Mouse (Mus musculus) lung, postnatal 4 days (tissue): ENCODE data around the gene Ntrk3.
A peak's percentile ranks its signal among the peaks of the same experiment; 100 is the strongest.

Experiments used
- DNase-seq, 2 experiments: peaks; one replicate each; pipeline ENCODE4 v3.0.0; 2021

Ntrk3 gene

DNA sequence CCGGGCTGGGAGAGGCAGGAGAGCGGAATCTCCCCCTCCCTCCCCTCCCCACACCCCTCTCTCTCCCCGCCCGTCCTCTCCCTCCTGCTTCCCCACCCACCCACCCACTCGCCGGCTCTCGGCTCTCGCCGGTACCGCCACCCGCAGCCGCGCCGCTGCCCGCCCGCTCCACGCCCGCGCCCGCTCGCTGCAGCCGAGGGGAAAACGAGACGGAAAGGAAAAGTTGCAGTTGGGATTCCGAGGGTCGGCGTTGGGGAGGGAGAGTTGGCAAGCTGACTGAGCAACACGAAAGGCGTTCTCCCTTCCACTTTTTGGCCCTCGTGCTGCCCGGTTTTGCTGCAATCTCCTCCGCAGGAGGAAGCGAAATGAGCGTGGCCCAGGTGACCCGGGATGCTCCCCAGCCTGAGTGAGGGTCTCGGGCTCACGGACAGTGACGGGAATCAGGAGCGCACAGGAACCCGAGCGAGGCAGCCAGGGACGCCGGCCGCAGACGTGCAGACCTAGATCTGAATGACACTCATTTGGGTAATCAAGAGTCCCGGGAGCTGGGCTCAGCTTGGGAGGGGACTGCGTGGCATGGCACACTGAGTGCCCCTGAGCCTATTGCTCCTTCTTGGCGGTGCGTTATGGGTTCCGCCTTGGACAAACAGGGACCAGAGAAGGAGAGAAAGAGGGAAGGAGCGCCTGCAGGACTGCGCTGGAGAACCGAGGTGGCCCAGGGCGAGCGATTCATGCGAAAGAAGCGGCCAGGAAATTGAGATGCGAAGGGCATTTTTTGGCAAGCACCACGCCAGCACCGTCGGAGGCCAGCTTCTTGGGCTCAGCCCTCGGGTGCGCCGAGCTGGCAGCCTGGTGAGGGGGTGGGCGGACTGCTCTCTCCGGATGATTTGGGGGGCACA, 159.1 kb downstream of the Ntrk3 start:
- DNase-seq = peak in 1 of 2 experiments; percentile 6

GRCm38 (mm10) chr7:78578111-78578460, 159.7 kb downstream of the Ntrk3 start:
- no peak for DNase-seq

- DNase-seq = peak in 1 of 2 experiments; percentile 11
Observed at GRCm38 (mm10) chr7:78577462-78578110, 160.2 kb downstream of the Ntrk3 start.

GRCm38 (mm10) chr7:78576706-78577461, 160.9 kb downstream of the Ntrk3 start:
- DNase-seq = peak; percentile 28 to 37

- DNase-seq = no peak
Observed at GRCm38 (mm10) chr7:78576169-78576568, 161.6 kb downstream of the Ntrk3 start.

DNA sequence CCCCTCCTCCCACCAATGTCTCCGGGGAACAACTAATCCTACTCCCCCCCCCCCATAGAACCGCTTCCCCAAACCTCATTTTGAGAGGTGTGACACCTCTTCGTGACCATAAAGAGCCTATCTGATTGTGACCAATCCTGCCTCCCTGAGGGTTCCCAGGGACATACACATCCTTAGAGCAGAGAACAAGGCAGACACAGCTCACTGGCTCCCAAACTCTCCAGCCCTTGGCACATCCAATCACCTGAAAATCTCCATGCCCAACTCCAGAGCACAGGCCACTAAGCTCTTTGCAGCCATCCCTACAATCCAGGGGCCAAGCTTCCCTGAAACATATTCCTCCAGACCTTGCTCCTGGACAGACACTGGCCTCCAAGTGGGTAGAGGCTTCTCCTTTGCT, 162.3 kb downstream of the Ntrk3 start:
- no peak for DNase-seq

DNA sequence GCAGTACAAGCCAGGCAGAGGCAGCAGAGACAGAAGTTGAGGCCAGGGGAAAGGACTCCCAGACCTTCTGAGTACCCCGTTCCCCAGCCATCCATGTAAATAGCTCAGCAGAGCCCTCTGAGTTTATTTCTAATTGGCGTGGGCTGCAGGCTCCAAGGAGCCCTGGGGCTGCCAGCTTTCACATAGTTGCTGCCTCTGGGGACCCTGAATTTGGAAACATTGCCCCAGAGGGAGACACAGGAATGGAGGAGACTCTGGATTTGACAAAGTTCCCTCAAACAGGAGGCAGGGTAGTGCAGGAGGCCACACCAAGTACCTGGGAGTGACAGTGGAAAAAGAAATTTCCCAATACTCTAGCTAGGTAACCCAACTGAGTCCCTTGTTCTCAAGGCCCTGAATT, 166.6 kb downstream of the Ntrk3 start:
- no peak for DNase-seq

DNA sequence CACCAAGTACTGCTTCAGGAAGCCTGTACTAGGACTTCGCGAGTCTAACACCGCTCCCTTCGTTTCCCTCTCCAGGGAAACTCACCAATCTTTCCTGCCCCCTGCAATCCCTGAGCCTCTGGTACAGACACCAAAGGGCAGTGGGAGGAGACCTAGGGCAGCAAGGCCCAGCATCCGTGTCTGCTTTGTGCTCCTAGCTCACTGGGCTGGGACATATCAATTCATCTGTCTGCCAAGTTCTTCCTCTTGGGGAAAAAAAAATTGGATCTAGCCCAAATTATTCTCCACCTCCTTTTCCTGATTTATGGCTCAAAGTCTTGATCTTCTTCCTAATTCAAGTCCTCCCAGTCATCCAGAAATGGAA, 168.6 kb downstream of the Ntrk3 start:
- no peak for DNase-seq

DNA sequence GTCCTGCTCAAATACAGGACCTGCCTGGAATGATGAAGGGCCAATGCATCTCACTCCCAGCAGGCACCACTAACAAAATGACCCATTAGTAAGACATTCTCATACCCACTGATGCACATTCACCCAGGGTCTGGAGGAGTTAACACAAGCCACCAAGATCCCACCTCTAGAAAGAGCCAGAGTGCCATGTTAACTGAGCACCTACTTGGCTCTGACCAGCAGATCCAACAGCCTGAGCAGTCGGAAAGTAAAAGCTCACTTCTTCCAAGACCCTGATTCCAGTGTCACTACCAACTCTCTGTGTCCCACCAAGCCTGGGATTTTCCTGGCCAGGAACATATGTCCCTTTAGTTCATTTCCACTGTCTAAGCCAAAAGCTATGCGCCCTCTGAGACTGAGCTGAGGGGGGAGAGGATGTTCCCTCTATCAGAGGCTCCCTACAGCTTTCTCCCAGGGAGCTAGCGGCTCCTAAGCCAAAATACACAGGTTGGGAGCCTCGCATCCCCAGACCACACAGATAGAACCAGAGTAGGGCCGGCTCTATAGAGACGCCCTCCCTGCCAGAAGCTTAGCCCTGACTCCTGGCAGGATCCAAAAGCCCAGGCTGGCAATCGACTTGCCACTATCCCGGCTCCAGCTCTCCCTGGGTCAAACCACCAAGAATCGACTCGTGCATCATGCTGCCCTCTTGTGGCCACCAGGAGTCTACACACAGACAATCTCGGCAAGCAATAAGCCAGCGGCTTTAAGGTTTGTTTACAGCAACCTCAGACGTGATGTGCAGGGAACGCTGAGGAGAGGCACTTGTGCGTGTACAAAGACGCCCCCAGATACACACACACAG, 169.2 kb downstream of the Ntrk3 start:
- DNase-seq = peak; percentile 57 to 67

- peak in 1 of 2 experiments; percentile 5 for DNase-seq
Observed at GRCm38 (mm10) chr7:78566617-78567016, 171.2 kb downstream of the Ntrk3 start.

DNA sequence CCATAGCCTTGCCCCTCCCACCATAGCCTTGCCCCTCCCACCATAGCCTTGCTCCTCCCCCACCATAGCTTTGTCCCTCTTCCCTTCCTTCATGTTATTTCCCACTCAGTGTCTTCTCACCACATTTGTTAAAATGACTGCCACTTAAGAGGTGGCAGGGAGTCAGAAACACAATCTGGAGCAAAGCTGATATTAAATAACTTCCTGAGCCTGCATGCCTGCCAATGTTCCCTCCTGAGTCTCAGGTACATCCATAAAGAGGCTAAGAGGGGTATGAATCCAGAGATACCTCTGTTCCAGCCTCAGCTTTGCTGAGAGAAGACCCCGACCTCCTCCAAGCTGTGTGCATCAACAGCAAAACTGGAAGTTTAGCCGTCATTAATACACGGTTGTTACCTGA, 172.4 kb downstream of the Ntrk3 start:
- no peak for DNase-seq

- no peak for DNase-seq
Observed at GRCm38 (mm10) chr7:78558503-78558902, 179.3 kb downstream of the Ntrk3 start.

- no peak for DNase-seq
Observed at GRCm38 (mm10) chr7:78555532-78555931, 182.3 kb downstream of the Ntrk3 start.

GRCm38 (mm10) chr7:78549461-78549860, 188.4 kb downstream of the Ntrk3 start:
- DNase-seq = no peak

DNA sequence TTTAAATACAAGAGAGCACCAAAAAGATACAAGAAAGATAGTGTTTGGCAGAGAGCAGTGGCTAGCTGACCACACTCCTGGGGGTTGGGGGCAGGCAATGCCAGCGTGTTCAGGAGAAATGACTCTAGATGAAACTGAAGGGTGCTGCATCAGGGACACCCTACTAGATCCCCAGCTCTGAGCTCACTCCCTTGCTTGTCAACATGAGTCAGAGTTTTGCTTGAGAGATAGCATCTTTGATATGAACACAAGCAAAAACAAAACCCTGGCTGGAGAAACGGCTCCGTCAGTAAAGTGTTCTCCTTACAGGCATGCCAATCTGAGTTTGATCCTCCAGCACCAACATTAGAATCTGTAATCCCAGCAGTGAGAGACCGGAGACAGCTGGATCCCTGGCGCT, 189.1 kb downstream of the Ntrk3 start:
- no peak for DNase-seq

DNA sequence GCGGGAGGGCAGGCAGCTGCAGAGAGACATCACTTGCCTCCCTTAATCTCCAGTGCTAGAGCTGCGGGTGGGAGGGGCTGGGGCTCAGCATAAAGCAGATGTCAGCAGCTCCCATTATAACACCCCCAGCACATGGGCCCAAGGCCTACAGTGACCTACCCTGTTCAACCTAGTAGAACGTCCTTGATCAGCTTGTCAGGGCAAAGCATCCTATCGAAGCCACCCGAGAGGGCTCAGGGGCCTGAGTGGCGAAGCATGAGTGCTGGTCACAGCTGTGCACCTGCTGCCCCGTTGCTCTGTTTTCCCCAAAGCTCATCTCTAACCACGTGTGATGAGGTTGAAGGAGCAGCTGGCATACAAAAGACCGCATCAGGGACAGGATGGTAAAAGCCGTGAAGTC, 191.3 kb downstream of the Ntrk3 start:
- no peak for DNase-seq

DNA sequence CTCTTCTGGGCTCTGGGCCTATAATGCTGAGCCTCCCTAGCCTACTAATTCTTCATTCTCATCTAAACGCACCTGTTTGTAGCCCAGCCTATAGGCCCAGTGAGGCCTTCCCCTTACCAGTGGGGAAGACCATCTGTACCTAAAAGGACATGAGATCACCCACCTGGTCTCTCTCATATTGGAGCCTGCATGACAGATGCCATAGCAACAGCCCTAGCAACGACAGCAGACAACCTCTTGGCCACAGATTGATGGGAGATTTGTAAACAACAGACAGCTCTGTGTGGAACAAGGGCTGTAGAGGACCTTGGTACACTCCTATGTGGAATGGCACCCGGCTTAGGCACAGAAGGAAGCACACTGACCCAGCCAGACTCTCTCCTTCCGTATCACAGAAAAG, 195.3 kb downstream of the Ntrk3 start:
- DNase-seq = no peak

GRCm38 (mm10) chr7:78530286-78530685, 207.5 kb downstream of the Ntrk3 start:
- no peak for DNase-seq

- DNase-seq = no peak
Observed at GRCm38 (mm10) chr7:78528008-78528407, 209.8 kb downstream of the Ntrk3 start.

DNA sequence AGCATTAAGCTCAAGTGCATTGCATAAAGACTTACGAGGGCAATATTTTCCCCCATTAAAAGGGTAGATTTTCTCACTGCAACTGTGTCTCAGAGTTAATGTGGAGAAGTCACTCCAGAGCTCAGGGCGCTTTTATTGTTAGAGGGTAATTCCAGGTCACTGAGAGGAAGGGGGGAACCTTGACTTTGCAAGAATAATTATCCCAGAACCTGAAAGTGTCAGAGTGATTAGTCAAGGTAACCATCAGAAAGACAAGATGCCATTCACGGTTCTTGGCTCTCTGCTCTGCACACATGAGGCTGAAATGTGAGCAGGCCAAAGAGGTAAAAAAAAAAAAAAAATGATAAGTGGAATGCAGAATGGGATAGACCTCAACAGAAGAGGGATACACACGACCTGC, 210.2 kb downstream of the Ntrk3 start:
- DNase-seq = no peak

DNA sequence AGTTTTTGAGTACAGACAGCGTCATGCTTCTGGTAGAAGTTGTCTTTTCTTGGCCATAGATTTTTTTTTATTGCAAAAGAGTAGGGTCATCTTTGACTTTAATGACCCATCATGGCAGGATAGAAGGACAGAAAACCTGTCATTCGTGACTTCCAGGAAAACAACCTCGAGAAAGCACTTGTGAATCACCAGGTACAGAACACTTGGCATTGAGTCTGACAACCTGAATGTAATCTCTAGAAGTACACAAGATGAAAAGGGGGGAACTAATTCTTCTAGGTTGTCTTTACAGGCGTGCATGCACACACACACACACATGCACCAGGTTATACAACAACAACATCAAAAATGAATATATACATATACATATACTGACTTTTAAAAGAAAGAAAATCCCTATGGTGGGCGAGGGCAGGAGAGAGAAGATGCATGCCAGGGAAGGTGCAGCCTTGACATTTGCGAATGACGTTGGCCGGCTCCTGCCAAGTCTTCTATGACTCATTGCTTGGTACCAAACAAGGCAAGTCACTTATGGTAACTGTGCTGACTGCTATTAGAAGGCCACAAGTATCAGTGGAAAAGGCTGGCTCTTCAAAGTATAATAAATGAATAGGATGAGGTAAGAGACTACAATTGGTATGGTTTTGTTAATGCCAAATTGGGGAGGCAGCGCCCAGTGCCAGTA, 217.4 kb downstream of the Ntrk3 start:
- DNase-seq = no peak

DNA sequence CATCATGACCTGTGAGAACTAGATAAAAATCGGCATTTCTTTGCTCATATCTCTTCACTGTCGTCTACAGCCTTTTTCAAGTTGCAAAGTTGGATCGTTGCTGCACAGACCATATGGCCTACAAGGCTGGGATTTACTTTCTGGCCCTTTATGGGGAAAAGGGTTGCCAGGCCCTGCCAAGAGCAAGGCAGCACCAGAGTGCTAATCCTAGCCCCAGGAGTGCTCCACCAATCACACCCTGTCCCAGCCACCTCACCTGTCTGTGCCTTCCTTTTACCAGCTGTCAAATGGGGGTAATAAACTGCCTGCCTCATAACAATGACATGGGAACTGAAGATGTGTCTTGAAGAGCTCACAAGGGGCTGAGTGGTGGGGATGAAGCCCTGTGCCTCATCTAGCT, 218.1 kb downstream of the Ntrk3 start:
- DNase-seq = no peak
